Mouse (Mus musculus) lung, embryonic 15.5 days (tissue): Measurements from ENCODE around the gene Fam107a. TPM values are rescaled to one million over a fixed set of nuclear protein-coding genes. Genes with fewer than 3 reads are reported as not detected.
"Not testable (repeated sequence)": the region's sequence is repeated elsewhere in the genome, so short reads cannot be mapped to it uniquely, and the experiment has no call there.

ENCODE experiments used
- ATAC-seq: fragments of 200-750 bp; cut with Nextera tagmentation; 2 replicates; pipeline ENCODE4 v1.8.0; 2017; ENCODE audit warnings: moderate number of reproducible peaks, borderline replicate concordance; ENCODE audit not compliant: low FRiP score, low TSS enrichment; ENCODE audit errors: extremely low read depth
- H3K27ac ChIP-seq: fragments of 300-500 bp; sonication (generic); 2 replicates; pipeline ENCODE4 v1.5.1; 2015; ENCODE audit warnings: moderate library complexity, mild to moderate bottlenecking, inconsistent platforms
- H3K27me3 ChIP-seq: fragments of 300-500 bp; sonication (generic); 2 replicates; pipeline ENCODE4 v1.6.1; 2015; ENCODE audit warnings: inconsistent platforms
- H3K36me3 ChIP-seq: fragments of 300-500 bp; sonication (generic); 2 replicates; pipeline ENCODE4 v1.6.1; 2015; ENCODE audit warnings: inconsistent platforms
- H3K4me1 ChIP-seq: fragments of 300-500 bp; sonication (generic); 2 replicates; pipeline ENCODE4 v1.6.1; 2015; ENCODE audit warnings: inconsistent platforms
- H3K4me2 ChIP-seq: fragments of 300-500 bp; sonication (generic); 2 replicates; pipeline ENCODE4 v1.6.1; 2015; ENCODE audit warnings: inconsistent platforms, mild to moderate bottlenecking, moderate library complexity
- H3K4me3 ChIP-seq: fragments of 300-500 bp; sonication (generic); 2 replicates; pipeline ENCODE4 v1.5.1; 2015; ENCODE audit warnings: mild to moderate bottlenecking, inconsistent platforms
- H3K9ac ChIP-seq: fragments of 300-500 bp; sonication (generic); 2 replicates; pipeline ENCODE4 v1.6.1; 2015; ENCODE audit warnings: inconsistent platforms
- H3K9me3 ChIP-seq: fragments of 300-500 bp; sonication (generic); 2 replicates; pipeline ENCODE4 v1.6.1; 2016; ENCODE audit warnings: inconsistent platforms
- WGBS: fragments of 180-500 bp; shearing (Covaris S2); methylation state at CpG from one replicate; pipeline ENCODE4 v1.1.7; 2015; 5-methylcytosine and 5-hydroxymethylcytosine counted together
- polyA plus RNA-seq: library from polyadenylated mRNA; unstranded; fragments of >200 nt; fragmentation: Nextera tagmentation; extraction: Ambion mirVana; gene quantifications from 2 replicates; pipeline ENCODE4 v1.2.1, GENCODE M21; 2015

Gene Fam107a
- polyA plus RNA-seq, 1 experiment from 2014 or later, result 0.59 TPM

DNA sequence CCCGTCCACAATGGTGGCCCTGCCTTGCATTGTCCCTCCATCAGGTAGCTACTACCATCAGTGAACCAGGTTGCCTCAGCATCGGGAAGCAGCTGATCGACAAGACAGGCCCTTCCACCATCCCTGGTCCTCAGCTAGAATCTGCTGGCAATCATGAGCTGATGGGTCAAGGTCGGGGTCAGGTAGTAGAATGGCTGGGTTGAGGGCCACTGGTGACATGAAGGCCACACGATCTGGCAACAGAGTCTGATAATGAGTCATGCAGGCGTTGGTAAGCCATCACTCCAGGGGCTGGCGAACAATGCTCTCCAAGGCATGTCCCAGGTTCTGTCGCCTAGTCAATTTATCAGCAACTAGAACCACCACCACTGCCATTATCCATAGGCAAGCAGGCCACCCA lies 46.5 kb downstream of the Fam107a start:
- H3K36me3 ChIP-seq, H3K4me1 ChIP-seq, H3K9ac ChIP-seq, H3K27ac ChIP-seq, H3K9me3 ChIP-seq, H3K4me2 ChIP-seq, H3K4me3 ChIP-seq, ATAC-seq, H3K27me3 ChIP-seq: not testable (repeated sequence)
- 76% methylated on average over 8 of the region's 8 CpGs for WGBS

GRCm38 (mm10) chr14:8264378-8264777 lies 53.4 kb downstream of the Fam107a start:
- ATAC-seq, result no peak
- Histone ChIP-seq H3K4me3 (no peak overlapping the region), H3K4me2 (no peak overlapping the region), H3K4me1 (no peaks in the 10 kb centered on the region), H3K27ac (no peak overlapping the region), H3K36me3 (no peaks in the 10 kb centered on the region), H3K9me3 (no peaks in the 10 kb centered on the region), H3K27me3 (no peaks in the 10 kb centered on the region), H3K9ac (no peak overlapping the region)
- WGBS, result 80% methylated on average over 1 of the region's 1 CpGs

DNA sequence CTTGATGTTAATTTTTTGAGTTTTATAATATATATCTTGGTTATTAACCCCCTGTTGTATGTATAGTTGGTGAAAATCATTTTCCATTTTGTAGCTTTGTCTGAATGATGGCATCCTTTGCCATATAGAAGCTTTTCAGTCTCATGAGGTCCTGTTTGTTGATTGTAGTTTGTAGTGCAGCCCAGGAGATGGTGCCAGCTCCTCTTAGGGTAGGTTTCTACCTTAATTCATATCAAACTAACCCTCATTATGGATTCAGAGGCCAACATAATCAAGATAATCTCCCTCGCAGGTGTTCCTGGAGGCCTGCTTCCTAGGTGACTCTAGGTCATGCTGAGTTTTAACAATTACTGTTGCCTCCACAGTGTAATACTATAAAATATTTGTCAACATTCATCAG lies 55.6 kb downstream of the Fam107a start:
- 55% methylated on average over 1 of the region's 1 CpGs for WGBS
- Histone ChIP-seq H3K4me1 (no peaks in the 10 kb centered on the region), H3K9ac (no peak overlapping the region), H3K4me2 (no peak overlapping the region), H3K27me3 (no peaks in the 10 kb centered on the region), H3K4me3 (no peak overlapping the region), H3K36me3 (no peaks in the 10 kb centered on the region), H3K9me3 (no peaks in the 10 kb centered on the region), H3K27ac (no peak overlapping the region)
- no peak for ATAC-seq

DNA sequence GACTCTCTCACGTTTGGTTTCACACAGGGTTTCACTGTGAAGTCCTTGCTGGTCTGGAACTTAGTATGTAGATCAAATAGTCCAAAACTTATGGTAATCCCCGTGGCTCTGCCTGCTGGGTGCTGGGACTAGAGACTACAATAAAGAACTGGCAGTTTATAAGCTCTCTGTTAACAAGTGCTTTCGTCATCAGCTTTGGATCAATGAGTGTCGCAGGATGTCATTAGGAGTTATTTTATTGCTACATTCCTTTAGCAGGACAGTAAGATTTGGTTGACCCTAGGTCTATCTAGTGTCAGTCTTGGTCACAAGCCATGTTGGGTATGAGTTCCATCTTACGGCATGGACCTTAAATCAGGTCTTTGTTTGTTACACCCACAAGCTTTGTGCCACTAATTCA lies 57.6 kb downstream of the Fam107a start:
- no peaks in the 10 kb centered on the region for H3K36me3 ChIP-seq
- H3K4me3 ChIP-seq, result no peak overlapping the region
- H3K4me1 ChIP-seq, result no peaks in the 10 kb centered on the region
- H3K9me3 ChIP-seq, result no peaks in the 10 kb centered on the region
- no peak for ATAC-seq
- H3K9ac ChIP-seq, result no peak overlapping the region
- 76% methylated on average over 5 of the region's 5 CpGs for WGBS
- H3K4me2 ChIP-seq, result no peak overlapping the region
- no peaks in the 10 kb centered on the region for H3K27me3 ChIP-seq
- H3K27ac ChIP-seq, result no peak overlapping the region

- Histone ChIP-seq H3K4me3 (no peak within 1 kb of the TSS), H3K9ac (no peak within 1 kb of the TSS), H3K27ac (no peak within 1 kb of the TSS), H3K4me1 (no peaks in the 10 kb centered on the region), H3K4me2 (no peak within 1 kb of the TSS), H3K9me3 (no peaks in the 10 kb centered on the region), H3K27me3 (no peaks in the 10 kb centered on the region), H3K36me3 (no peaks in the 10 kb centered on the region)
- no peak for ATAC-seq
- WGBS, result 66% methylated on average over 3 of the region's 3 CpGs
These were observed 58.7 kb downstream of the Fam107a start, which contains the start of gene Acox2 for GRCm38 (mm10) chr14:8259166-8259565. Gene Acox2 (minus strand): TSS chr14:8259353.

- Histone ChIP-seq H3K9ac (no peak overlapping the region), H3K27ac (no peak overlapping the region), H3K4me1 (no peaks in the 10 kb centered on the region), H3K36me3 (no peaks in the 10 kb centered on the region), H3K4me2 (no peak overlapping the region), H3K9me3 (no peaks in the 10 kb centered on the region), H3K4me3 (no peak overlapping the region), H3K27me3 (no peaks in the 10 kb centered on the region)
- no peak for ATAC-seq
- WGBS, result 58% methylated on average over 3 of the region's 3 CpGs
These were observed 59.1 kb downstream of the Fam107a start for GRCm38 (mm10) chr14:8258752-8259151.

- Histone ChIP-seq H3K27ac (no peak overlapping the region), H3K4me1 (no peaks in the 10 kb centered on the region), H3K27me3 (no peaks in the 10 kb centered on the region), H3K36me3 (no peaks in the 10 kb centered on the region), H3K4me2 (no peak overlapping the region), H3K9me3 (no peaks in the 10 kb centered on the region), H3K4me3 (no peak overlapping the region), H3K9ac (no peak overlapping the region)
- WGBS, result 21% methylated on average over 3 of the region's 3 CpGs
- ATAC-seq, result peak; percentile 48; the same call in 1 of the 2 replicates
These were observed 59.5 kb downstream of the Fam107a start for GRCm38 (mm10) chr14:8258335-8258627.

DNA sequence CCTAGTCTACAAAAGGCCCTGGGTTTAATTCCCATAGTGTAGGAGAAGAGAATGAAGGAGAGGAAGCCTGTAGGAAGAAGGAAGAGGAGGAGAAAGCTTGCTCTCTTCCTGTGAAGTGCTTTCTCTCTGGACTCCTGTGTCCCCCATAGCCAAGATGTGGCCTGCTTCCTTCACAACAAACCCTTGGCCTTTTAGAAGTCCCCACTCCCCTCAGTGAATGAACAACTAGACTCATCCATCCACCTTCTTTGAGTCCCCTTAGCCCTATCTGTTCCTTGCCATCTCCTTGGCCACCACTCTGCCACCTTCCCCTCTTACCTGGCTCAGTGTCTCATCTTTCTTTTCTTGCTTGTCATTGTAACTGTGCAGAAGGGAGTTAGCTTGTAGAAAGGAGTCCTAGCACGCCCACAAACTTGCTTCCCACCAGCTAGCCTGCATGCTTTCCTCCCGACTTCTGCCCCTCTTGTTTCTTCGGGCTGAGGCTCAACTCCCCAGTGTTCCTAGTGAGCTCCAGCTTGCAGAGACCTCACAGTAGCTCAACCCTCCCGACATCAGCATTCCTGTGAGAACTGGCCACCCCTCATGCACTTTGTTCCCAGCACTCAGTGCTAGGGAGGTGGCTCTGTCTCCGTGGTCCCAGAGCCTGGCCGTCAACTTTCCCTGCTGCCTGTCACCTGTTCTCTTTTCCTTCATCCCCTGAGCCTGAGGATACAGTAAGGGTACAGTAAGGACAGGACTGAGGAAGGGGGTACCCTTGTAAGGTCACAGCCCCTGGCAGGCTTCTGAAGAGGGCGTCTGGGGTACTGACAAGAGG lies 60.1 kb downstream of the Fam107a start:
- H3K4me1 ChIP-seq, result no peaks in the 10 kb centered on the region
- no peak overlapping the region for H3K4me2 ChIP-seq
- H3K4me3 ChIP-seq, result no peak overlapping the region
- no peak overlapping the region for H3K27ac ChIP-seq
- WGBS, result 41% methylated on average over 7 of the region's 7 CpGs
- H3K27me3 ChIP-seq, result no peaks in the 10 kb centered on the region
- no peak overlapping the region for H3K9ac ChIP-seq
- H3K36me3 ChIP-seq, result no peaks in the 10 kb centered on the region
- ATAC-seq, result no peak
- no peaks in the 10 kb centered on the region for H3K9me3 ChIP-seq

DNA sequence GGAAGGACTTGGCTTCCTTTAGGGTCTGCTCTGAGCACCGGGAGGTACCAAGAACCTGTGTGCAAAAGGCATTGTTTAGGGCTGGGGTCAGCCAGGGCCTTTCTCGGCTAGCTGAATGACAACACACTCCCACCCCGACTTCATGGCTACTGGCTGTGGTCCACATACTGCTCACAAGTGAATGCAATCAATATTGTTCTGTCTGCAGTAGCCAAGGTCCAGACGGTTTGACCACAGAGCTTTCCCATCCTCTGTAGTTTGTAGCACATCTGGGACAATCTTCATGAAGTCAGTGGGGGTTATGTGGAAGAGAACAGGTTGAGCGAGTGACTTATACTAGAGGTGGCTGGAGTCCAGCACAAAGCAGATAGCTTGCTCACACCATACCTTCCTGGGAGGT lies 60.9 kb downstream of the Fam107a start:
- Histone ChIP-seq H3K27me3 (no peaks in the 10 kb centered on the region), H3K4me3 (no peak overlapping the region), H3K9me3 (no peaks in the 10 kb centered on the region), H3K4me2 (no peak overlapping the region), H3K9ac (no peak overlapping the region), H3K36me3 (no peaks in the 10 kb centered on the region), H3K27ac (no peak overlapping the region), H3K4me1 (no peaks in the 10 kb centered on the region)
- ATAC-seq, result no peak
- WGBS, result 68% methylated on average over 5 of the region's 5 CpGs

DNA sequence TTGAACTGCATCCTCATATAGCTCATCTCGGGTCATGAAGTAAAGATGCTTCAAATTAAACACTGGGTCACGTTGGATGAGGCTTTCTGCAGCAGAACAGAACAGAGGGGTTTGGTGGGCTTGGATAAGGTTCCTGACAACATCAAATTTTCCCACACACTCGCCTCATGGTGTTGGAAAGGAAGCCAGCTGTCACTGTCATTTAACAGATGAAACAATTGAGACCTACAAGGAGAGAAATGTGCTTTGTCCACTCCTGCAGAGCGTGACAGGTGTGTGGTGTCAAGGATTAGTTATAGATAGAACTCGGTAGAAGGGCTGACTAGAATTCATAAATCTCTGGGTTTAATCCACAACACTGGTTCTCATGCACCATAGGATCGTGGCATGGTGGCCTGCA lies 61.8 kb downstream of the Fam107a start:
- H3K27ac ChIP-seq, result no peak overlapping the region
- H3K27me3 ChIP-seq, result no peaks in the 10 kb centered on the region
- H3K4me1 ChIP-seq, result no peaks in the 10 kb centered on the region
- ATAC-seq, result no peak
- WGBS, result 60% methylated on average over 6 of the region's 6 CpGs
- no peaks in the 10 kb centered on the region for H3K36me3 ChIP-seq
- H3K4me2 ChIP-seq, result no peak overlapping the region
- H3K9ac ChIP-seq, result no peak overlapping the region
- H3K4me3 ChIP-seq, result no peak overlapping the region
- no peaks in the 10 kb centered on the region for H3K9me3 ChIP-seq

DNA sequence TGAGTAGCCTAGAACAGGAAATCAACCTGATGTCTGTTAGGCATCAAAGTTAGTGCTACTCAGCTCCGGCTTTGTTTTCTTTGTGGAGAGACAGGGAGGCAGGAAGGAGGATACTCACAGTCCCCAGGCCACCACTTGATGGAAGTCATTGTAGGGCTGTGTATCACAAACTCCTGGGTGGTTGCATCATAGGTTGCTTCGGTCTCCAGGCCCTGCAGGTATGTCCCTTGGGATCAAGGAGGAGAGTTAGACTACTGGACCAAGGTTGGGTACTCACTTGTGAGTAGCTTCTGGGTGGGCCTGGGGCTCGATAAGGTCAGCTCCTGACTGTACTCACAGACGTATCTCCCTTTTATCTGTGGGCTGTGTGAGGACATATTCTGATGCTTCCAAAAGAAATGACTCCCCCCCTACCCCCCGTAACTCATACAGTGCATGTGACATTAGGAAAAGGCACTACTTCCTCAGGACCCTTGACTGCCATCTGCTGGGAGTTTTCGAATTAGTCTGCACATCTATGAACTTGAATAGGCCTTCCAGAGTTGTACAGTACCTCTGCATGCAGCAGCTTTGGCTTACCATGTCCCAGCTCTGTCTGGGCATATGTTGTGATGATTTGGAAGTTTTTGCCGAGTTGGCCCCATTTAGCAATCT lies 62.6 kb downstream of the Fam107a start:
- 57% methylated on average over 7 of the region's 7 CpGs for WGBS
- ATAC-seq, result 0 out of 2 replicates have a peak, but pooled peaks have one; percentile 25
- Histone ChIP-seq H3K4me3 (no peak overlapping the region), H3K9ac (no peak overlapping the region), H3K9me3 (no peaks in the 10 kb centered on the region), H3K27me3 (no peaks in the 10 kb centered on the region), H3K4me1 (no peaks in the 10 kb centered on the region), H3K36me3 (no peaks in the 10 kb centered on the region), H3K27ac (no peak overlapping the region), H3K4me2 (no peak overlapping the region)

- Histone ChIP-seq H3K4me3 (no peak overlapping the region), H3K36me3 (no peaks in the 10 kb centered on the region), H3K9ac (no peak overlapping the region), H3K9me3 (no peaks in the 10 kb centered on the region), H3K4me1 (no peaks in the 10 kb centered on the region), H3K4me2 (no peak overlapping the region), H3K27me3 (no peaks in the 10 kb centered on the region), H3K27ac (no peak overlapping the region)
- 91% methylated on average over 8 of the region's 8 CpGs for WGBS
- no peak for ATAC-seq
These were observed 66.4 kb downstream of the Fam107a start for GRCm38 (mm10) chr14:8251330-8251885.
